Mouse (Mus musculus): ENCODE data around the gene Cerk. TPM values are rescaled to one million over a fixed set of nuclear protein-coding genes. Genes with fewer than 3 reads are reported as not detected.
"Not testable (repeated sequence)": the region's sequence is repeated elsewhere in the genome, so short reads cannot be mapped to it uniquely, and the experiment has no call there.

Gene Cerk
- polyA plus RNA-seq, 1 experiment from 2014 or later: 23.5 TPM

DNA sequence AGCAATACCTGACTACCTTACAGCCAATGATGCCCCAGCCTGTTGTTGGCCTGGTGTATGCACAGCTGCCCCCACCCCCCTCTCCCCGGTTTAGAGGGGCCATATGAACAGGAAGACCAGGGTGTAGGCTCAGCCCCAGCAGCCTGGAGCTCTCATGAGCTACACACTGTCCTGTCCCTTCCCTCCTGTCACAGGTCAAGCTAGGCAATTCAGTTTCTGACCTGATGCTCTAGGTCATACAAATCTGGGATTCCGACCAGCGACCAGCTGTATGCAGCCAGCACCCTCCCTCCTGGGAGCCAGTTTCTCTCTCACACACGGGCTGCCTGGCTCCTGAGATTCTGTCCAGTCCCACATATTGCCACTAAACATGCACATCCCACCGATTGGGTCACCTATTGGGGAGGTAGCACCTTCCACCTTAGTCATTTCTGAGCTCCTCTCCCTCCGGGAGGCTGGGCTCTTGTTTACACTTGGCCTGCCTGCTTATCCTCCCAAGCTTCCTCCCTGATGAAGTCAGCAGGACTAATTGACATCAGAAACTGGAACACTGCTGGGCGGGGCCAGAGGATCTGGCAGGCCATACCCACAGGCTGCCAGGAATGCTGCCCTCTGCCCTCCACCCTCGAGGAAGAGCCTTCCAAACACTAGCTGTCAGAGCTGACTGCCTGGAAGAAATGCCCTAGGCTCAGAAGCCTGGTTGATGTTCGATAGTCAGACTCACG, 3.0 kb upstream of the Cerk start:
- no peaks in the 10 kb centered on the region for H3K36me3 ChIP-seq
- 45% methylated on average over 10 of the region's 10 CpGs for WGBS
- no peak for ATAC-seq (ENCODE audit: low FRiP score, low read depth)
- peak overlapping the region; percentile 36 for H3K27ac ChIP-seq (replicated peaks)
- H3K9me3 ChIP-seq: no peaks in the 10 kb centered on the region
- no peak overlapping the region for H3K9ac ChIP-seq (replicated peaks)
- no peak overlapping the region for H3K4me3 ChIP-seq
- H3K27me3 ChIP-seq: peaks cover 5% of the 10 kb centered on the region; the same call in 1 of the 2 replicates
- no peak overlapping the region for H3K4me2 ChIP-seq (replicated peaks)
- peaks cover 30% of the 10 kb centered on the region for H3K4me1 ChIP-seq

DNA sequence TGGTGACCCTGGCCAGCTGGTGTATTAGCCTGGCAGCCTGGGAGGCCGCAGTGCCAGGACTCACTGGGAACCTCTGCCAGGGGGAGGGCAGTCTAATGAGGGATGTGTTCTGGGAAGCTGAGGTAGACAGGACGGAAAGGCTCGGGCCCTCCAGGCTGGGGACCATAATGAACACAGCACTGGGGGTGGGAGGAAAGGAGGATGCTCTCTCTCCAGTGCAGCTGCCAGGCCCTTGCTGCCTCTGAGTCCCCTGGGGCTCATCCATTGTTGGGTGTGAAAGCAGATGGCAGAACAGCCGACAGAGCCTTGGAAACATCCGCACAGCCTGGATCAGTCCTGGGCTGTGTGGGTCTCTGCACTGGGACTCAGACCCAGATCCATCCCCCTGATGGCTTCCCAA, 2.2 kb upstream of the Cerk start:
- H3K27ac ChIP-seq (replicated peaks): peak overlapping the region; percentile 36; the same call in 1 of the 2 replicates

DNA sequence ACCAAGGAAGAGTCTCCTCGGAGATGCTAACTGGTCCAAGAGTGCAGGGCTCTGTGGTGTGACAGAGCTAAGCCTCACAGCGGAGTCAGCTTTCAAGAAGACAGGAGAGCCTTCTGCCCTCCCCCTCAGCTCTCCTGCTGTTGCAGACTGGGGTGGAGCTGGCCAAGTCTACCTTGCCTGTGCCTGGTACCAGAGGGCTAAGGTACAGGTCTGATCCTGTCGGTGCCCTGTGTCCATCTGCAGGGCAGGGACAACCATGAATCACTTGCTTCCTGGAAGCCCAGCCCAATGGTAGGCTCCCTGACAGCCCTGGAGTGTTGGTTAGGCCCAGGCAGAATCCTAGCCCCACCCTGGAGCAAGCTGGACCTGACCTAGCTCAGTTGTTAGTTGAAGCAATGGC, 745 bp upstream of the Cerk start:
- peaks cover 40% of the 10 kb centered on the region for H3K4me1 ChIP-seq
- WGBS: 54% methylated on average over 3 of the region's 3 CpGs

More for the DNA sequence above, 2.2 kb upstream of the Cerk start:
- Histone ChIP-seq H3K4me2 (replicated peaks) (no peak overlapping the region), H3K4me1 (peaks cover 30% of the 10 kb centered on the region), H3K9me3 (no peaks in the 10 kb centered on the region), H3K36me3 (no peaks in the 10 kb centered on the region), H3K4me3 (no peak overlapping the region), H3K9ac (replicated peaks) (no peak overlapping the region), H3K27me3 (peaks cover 5% of the 10 kb centered on the region; the same call in 1 of the 2 replicates)
- ATAC-seq (ENCODE audit: low FRiP score, low read depth): peak; percentile 32; the same call in 1 of the 2 replicates
- 39% methylated on average over 5 of the region's 5 CpGs for WGBS

DNA sequence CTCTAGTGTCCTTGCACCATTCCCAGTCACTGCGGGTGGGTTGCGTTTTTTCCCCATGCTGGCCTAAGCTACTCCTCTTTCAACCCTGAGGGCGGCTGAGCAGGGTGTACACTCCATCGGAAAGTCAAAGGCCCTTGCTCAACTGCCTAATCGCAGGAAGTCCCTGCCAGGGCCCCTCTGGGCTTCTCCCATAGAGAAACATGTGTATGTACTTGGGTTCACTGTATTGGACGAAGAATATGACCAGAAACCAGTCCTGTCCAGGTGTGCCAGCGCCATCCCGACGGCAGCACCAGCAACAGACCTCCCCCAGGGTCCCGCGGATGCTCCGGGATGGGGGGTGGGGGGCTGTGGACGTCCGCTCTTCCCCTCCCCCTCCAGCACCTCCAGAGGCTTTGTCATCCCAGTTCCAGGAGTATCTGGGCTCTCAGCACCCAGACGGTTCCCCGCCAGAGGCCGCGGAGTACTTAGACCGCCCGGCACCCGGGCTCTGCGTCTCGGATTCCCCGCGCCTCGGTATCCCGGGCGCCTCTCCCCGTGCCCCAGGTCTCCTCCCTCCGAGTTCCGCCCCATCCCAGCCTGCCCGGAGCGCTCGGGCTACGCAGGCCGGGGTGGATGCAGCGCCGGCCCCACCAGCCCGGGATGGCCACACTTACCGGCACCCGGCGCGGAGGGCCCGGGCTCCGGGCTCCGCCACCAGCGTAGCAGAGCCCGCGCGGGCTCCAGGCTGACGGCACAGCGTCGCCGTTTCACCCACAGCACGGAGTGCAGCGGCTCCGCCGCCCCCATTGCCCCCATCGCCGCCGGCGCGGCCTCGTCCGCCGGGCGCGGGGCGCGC, 871 bp downstream of the Cerk start:
- ATAC-seq (ENCODE audit: low FRiP score, low read depth): peak; percentile 72
- H3K36me3 ChIP-seq: no peaks in the 10 kb centered on the region

More for the DNA sequence above, 745 bp upstream of the Cerk start:
- Histone ChIP-seq H3K4me3 (no peak overlapping the region), H3K4me2 (replicated peaks) (no peak overlapping the region), H3K36me3 (no peaks in the 10 kb centered on the region), H3K9me3 (no peaks in the 10 kb centered on the region), H3K9ac (replicated peaks) (no peak overlapping the region), H3K27ac (replicated peaks) (no peak overlapping the region), H3K27me3 (peaks cover 5% of the 10 kb centered on the region; the same call in 1 of the 2 replicates)
- ATAC-seq (ENCODE audit: low FRiP score, low read depth): no peak

DNA sequence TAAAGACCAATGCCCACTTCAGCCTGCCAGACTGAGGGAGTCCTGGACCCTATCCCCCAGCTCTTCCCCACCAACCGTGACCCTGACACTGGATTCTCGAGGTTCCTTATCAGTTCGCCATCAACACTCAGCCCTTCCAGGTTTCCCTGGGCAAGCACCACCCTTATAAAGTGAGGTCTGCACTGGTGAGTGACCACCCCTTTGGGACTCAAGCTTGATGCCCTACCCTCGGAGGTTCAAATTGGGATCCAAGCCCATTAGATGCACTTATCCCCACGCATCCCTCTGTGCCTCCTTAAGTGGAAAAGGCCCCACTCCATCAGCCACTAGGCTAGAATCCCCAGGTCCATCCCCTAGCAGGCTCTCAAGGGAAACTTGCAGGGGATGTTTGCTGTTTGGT, 1.9 kb downstream of the Cerk start:
- peak overlapping the region; percentile 80 for H3K4me2 ChIP-seq (replicated peaks)
- H3K4me1 ChIP-seq: peaks cover 37% of the 10 kb centered on the region
- H3K9ac ChIP-seq (replicated peaks): no peak overlapping the region; the same call in 1 of the 2 replicates
- H3K36me3 ChIP-seq: no peaks in the 10 kb centered on the region
- peaks cover 5% of the 10 kb centered on the region; the same call in 1 of the 2 replicates for H3K27me3 ChIP-seq
- ATAC-seq (ENCODE audit: low FRiP score, low read depth): no peak
- peak overlapping the region; percentile 90 for H3K4me3 ChIP-seq
- WGBS: 81% methylated on average over 5 of the region's 5 CpGs
- H3K27ac ChIP-seq (replicated peaks): no peak overlapping the region
- no peaks in the 10 kb centered on the region for H3K9me3 ChIP-seq

More for the DNA sequence above, 871 bp downstream of the Cerk start:
- Histone ChIP-seq H3K4me3 (peak overlapping the region; percentile 90), H3K27me3 (peaks cover 5% of the 10 kb centered on the region; the same call in 1 of the 2 replicates), H3K4me1 (peaks cover 40% of the 10 kb centered on the region), H3K4me2 (replicated peaks) (peak overlapping the region; percentile 80), H3K9ac (replicated peaks) (peak overlapping the region; percentile 95), H3K27ac (replicated peaks) (peak overlapping the region; percentile 86), H3K9me3 (no peaks in the 10 kb centered on the region)
- under 1% methylated on average over 69 of the region's 70 CpGs for WGBS

DNA sequence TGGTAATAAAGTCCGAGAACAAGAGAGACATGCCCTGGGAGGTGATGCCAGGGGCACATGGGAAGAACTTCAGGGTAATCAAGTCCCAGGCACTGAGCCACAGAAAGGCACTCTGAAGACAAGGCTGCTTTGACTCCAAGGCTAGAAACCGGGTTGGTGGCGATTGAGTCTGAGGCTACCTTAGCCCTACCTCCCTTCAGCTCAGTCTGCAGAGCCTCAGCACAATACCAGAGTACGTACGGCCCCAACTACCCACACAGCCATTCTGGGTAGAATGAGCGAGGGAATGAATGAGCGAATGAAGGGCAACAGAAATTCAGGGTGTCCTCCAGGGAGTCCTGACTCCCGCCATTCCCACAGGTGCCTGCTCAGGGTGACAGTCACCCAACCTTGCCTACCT, 2.5 kb downstream of the Cerk start:
- no peak overlapping the region for H3K4me2 ChIP-seq (replicated peaks)

DNA sequence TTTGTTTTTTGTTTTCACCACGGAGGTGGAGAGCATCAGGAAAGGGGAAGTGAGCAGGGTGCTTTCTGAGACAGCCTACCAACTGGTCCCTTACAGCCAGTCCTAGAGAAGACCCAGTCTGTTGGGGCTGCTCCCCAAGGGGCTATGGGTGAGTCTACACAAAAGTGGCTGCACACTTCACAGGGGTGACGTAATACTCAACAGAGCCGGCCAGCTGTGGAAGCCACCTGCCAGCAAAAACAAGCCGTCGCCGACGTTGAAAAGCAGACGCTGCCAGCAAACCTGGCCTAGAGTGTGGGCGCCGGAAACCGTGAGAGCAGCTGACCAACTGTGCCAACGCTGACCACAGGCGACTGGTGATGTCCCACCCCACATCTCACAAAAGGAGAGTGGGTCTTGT, 3.3 kb downstream of the Cerk start:
- H3K9ac ChIP-seq (replicated peaks): no peak overlapping the region
- WGBS: 61% methylated on average over 13 of the region's 13 CpGs
- no peaks in the 10 kb centered on the region for H3K9me3 ChIP-seq
- no peak overlapping the region for H3K4me2 ChIP-seq (replicated peaks)
- no peak overlapping the region for H3K4me3 ChIP-seq
- H3K27ac ChIP-seq (replicated peaks): no peak overlapping the region
- H3K36me3 ChIP-seq: no peaks in the 10 kb centered on the region
- H3K27me3 ChIP-seq: peaks cover 5% of the 10 kb centered on the region; the same call in 1 of the 2 replicates
- H3K4me1 ChIP-seq: peaks cover 26% of the 10 kb centered on the region
- no peak for ATAC-seq (ENCODE audit: low FRiP score, low read depth)

More for the DNA sequence above, 2.5 kb downstream of the Cerk start:
- Histone ChIP-seq H3K27ac (replicated peaks) (no peak overlapping the region), H3K4me3 (no peak overlapping the region), H3K4me1 (peaks cover 31% of the 10 kb centered on the region), H3K36me3 (no peaks in the 10 kb centered on the region), H3K27me3 (peaks cover 5% of the 10 kb centered on the region; the same call in 1 of the 2 replicates), H3K9me3 (no peaks in the 10 kb centered on the region), H3K9ac (replicated peaks) (no peak overlapping the region)
- WGBS: 91% methylated on average over 8 of the region's 8 CpGs
- ATAC-seq (ENCODE audit: low FRiP score, low read depth): no peak

DNA sequence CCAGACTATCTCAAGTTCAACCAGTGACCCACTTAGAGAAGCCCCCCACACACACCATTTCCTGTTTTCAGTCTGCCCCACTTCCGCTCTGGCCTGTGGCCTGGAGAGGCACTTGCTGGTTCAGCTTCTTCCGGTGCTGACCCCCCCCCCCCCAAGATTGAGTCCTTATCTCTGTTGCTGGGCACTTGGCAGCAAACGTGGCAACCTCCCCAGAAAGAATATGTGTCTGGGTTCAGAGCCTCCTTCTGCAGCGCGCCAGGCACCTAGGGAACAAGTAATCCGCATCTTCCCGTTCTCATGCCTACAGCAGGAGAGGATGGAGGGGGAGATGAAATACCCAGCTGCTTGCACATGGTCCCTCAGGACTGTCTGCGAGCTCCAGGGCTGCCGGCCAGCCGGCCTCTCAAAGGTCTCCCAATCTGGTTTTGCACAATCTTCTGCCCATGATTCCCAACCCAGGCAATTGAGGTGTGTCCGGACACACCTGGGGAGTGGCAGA, 4.0 kb downstream of the Cerk start:
- ATAC-seq (ENCODE audit: low FRiP score, low read depth): no peak
- Histone ChIP-seq H3K4me3 (no peak overlapping the region), H3K9ac (replicated peaks) (no peak overlapping the region), H3K4me1 (peaks cover 26% of the 10 kb centered on the region), H3K36me3 (no peaks in the 10 kb centered on the region), H3K27ac (replicated peaks) (0 out of 2 replicates have a peak overlapping the region, but pooled peaks have one; percentile 15), H3K4me2 (replicated peaks) (no peak overlapping the region), H3K27me3 (peaks cover 5% of the 10 kb centered on the region; the same call in 1 of the 2 replicates), H3K9me3 (no peaks in the 10 kb centered on the region)
- 56% methylated on average over 10 of the region's 11 CpGs for WGBS

DNA sequence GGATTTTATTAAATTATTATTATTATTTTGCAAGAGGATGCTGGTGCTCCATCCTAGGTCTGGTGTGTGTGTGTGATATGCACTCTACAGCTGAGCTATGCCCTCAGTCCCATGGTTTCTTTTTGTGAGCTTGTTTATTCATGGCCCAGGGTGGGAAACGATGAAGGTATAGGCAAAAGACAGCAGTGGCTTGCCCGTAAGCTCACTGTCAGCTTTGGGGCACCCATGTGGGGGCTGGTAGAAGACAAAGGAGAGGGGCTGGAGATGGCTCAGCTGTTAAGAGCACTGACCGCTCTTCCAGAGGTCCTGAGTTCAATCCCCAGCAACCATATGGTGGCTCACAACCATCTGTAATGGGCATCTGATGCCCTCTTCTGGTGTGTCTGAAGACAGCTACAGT, 4.6 kb downstream of the Cerk start:
- H3K4me2 ChIP-seq (replicated peaks); H3K27me3 ChIP-seq; H3K4me3 ChIP-seq; H3K27ac ChIP-seq (replicated peaks); H3K9ac ChIP-seq (replicated peaks); H3K9me3 ChIP-seq; ATAC-seq (ENCODE audit: low FRiP score, low read depth); H3K36me3 ChIP-seq: not testable (repeated sequence)
- 94% methylated on average over 3 of the region's 3 CpGs for WGBS
- peaks cover 25% of the 10 kb centered on the region for H3K4me1 ChIP-seq

DNA sequence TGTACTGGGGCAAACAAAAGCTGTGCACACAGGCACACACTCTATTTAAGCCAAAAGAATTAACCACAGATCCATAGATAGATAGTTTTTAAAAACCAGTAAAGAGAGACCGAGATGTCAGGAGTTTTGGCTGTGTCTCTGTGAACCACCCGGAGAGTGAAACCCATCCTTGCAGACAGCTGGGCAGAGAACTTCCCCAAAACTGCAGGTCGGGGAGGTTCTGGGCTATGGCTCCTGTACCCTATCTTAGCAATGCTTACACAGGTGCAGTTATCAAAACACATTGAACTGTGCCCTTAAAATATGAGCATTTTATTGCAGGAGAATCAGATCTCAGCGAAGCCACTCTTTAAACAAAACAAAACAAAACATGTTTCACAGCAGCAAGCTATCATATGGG, 5.5 kb downstream of the Cerk start:
- WGBS: 88% methylated on average over 4 of the region's 4 CpGs
- no peak overlapping the region for H3K9ac ChIP-seq (replicated peaks)
- H3K4me1 ChIP-seq: peaks cover 20% of the 10 kb centered on the region
- no peaks in the 10 kb centered on the region for H3K27me3 ChIP-seq
- H3K36me3 ChIP-seq: no peaks in the 10 kb centered on the region
- no peak for ATAC-seq (ENCODE audit: low FRiP score, low read depth)
- no peak overlapping the region for H3K4me2 ChIP-seq (replicated peaks)
- H3K4me3 ChIP-seq: no peak overlapping the region
- H3K9me3 ChIP-seq: no peaks in the 10 kb centered on the region
- H3K27ac ChIP-seq (replicated peaks): no peak overlapping the region

DNA sequence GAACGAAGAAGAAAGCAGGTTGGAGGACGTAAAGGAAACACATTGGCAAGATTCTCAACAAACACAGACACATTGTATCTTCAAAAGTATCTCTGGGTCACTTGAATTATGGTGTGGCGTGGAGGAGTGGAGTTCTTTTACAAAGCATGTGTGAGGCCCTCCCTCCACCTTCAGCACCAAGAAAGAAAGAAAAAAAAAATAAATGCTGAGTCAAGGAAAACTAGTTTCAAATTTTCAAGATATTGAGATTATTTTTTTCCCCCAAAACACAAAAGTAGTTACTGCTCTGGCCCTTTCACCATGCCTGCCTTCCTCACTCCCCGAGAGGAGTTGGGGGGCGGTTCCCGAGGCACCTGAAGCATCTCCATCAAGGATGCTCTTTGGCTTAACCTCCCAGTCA, 7.3 kb downstream of the Cerk start:
- 91% methylated on average over 6 of the region's 6 CpGs for WGBS
- Histone ChIP-seq H3K9ac (replicated peaks) (no peak overlapping the region), H3K9me3 (no peaks in the 10 kb centered on the region), H3K36me3 (no peaks in the 10 kb centered on the region), H3K27me3 (no peaks in the 10 kb centered on the region), H3K4me2 (replicated peaks) (no peak overlapping the region), H3K27ac (replicated peaks) (no peak overlapping the region), H3K4me3 (no peak overlapping the region), H3K4me1 (peaks cover 16% of the 10 kb centered on the region)
- no peak for ATAC-seq (ENCODE audit: low FRiP score, low read depth)

All from midbrain, embryonic 12.5 days (tissue).